Comparison of ENCODE assay signal across 18 mouse cellular contexts in genomic region chr1:182687146-182687545, GRCm38 (mm10).
"Had no signal": no experiment of that assay in that cellular context is flagged by ENCODE, and none has a peak within 500 bp of the region (broad histone marks: within the 10 kb centered on the region; RNA-seq: fewer than 3 reads in every experiment).

No protein-coding gene starts in this region.

- H3K4me3 ChIP-seq: liver, embryonic 13.5 days; liver, embryonic 15.5 days; megakaryocyte, embryonic 14.5 days; midbrain, embryonic 13.5 days; neural tube, embryonic 12.5 days had no signal

- H3K27ac ChIP-seq: liver, embryonic 13.5 days; liver, embryonic 15.5 days; macrophage; midbrain, embryonic 13.5 days; neural tube, embryonic 12.5 days had no signal

- H3K27me3 ChIP-seq: liver, embryonic 13.5 days; liver, embryonic 15.5 days; midbrain, embryonic 13.5 days; neural tube, embryonic 12.5 days had no signal

- H3K9me3 ChIP-seq: liver, embryonic 13.5 days; liver, embryonic 15.5 days; midbrain, embryonic 13.5 days; neural tube, embryonic 12.5 days had no signal

- ATAC-seq: liver, postnatal 0 days; midbrain, embryonic 13.5 days had no signal

- H3K4me1 ChIP-seq: liver, embryonic 13.5 days; liver, embryonic 15.5 days; megakaryocyte, embryonic 14.5 days; neural tube, embryonic 12.5 days had no signal

- H3K4me2 ChIP-seq: liver, embryonic 11.5 days; liver, embryonic 13.5 days; liver, embryonic 15.5 days; lung, embryonic 14.5 days; midbrain, embryonic 11.5 days; midbrain, embryonic 13.5 days; neural tube, embryonic 12.5 days had no signal

- H3K9ac ChIP-seq: liver, embryonic 13.5 days; liver, embryonic 15.5 days; liver, postnatal 0 days; lung, embryonic 14.5 days; midbrain, embryonic 13.5 days; neural tube, embryonic 12.5 days had no signal

- DNase-seq: liver; liver, embryonic 13.5 days; liver, postnatal 0 days; lung, embryonic 14.5 days; lung, postnatal 14 days; right cerebral cortex, adult 18-20 months; right cerebral cortex, postnatal 25 days; right cerebral cortex, postnatal 4 days; spleen, adult 18-20 months; thymus, adult 18-20 months; thymus, postnatal 25 days had no signal

- H3K36me3 ChIP-seq: liver, embryonic 13.5 days; liver, embryonic 15.5 days; midbrain, embryonic 13.5 days; neural tube, embryonic 12.5 days had no signal
